Mouse (Mus musculus): ENCODE measurements at regions not wholly inside any gene's neighbourhood (a gene's known extent, or its start where the extent isn't known, plus 50 kb on each side); places are given as distances from the start of the nearest gene placed in this dataset.

DNA sequence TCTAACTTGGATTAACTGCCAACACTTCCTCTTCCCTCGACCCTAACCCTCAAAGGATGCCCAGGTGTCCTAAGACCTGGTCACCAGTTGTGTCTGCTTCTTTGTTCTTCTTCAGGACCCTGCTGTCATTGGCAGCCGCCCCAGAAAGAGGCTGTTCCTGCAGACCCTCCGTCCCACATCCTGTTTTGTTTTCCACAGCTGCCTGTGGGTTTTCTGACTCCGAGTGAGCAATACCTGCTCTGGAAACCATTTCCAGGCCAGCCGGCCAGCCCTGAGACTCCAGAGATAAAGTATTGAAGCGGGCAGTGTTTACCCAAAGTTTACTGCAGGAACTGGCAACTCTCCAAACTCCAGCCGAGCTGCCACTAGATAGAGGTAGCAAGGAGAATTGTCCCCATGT, 337.2 kb upstream of the Noct start:
- no peak for DNase-seq (ENCODE audit: low spot score in 2 of 2)

GRCm38 (mm10) chr3:50888571-50889210, 335.6 kb upstream of the Noct start:
- DNase-seq (ENCODE audit: low spot score in 2 of 2): no peak

DNA sequence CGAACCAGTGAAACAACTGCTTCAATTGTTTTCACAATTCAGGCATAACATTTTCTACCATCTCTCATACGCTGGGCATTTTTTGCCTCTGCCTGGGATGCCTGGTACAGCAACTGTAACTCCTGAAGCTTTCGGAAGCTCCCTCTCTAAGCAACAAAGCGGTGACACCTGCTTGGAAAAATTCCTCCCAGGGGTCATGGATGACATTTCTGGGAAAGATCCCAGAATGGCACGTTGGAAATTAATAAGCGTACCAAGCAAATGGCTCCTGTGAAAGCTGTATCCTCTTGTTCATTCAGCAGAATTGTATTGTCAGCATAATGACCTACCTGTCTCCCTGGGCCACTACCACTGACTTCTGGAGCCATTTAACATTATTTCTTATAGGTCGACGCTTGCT, 333.7 kb upstream of the Noct start:
- no peak for DNase-seq (ENCODE audit: low spot score in 2 of 2)

GRCm38 (mm10) chr3:50898179-50898578, 326.1 kb upstream of the Noct start:
- DNase-seq (ENCODE audit: low spot score in 2 of 2): no peak

DNA sequence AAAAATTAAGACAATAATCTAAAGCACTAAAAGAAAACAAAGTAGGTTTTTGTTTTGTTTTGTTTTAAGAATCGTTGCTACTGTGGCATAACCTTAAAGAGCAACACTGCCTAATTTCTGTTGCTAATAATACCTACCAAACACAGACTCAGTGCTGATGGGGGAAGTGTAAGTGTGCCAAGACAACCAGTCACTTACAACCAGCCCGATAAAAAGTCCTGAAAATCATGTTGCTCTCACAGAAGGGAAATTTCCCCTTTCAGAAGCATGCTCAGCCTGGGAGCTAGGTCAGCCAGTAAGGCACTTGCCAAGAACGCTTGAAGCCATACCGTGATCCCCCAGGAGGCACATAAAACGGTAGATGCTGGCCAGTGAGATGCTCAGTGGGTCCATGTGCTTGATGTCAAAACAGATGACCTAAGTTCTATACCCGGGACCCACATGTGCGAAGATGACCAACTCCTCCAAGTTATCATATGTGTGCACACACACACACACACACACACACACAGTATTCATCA, 324.4 kb upstream of the Noct start:
- no peak for DNase-seq (ENCODE audit: low spot score in 2 of 2)

DNA sequence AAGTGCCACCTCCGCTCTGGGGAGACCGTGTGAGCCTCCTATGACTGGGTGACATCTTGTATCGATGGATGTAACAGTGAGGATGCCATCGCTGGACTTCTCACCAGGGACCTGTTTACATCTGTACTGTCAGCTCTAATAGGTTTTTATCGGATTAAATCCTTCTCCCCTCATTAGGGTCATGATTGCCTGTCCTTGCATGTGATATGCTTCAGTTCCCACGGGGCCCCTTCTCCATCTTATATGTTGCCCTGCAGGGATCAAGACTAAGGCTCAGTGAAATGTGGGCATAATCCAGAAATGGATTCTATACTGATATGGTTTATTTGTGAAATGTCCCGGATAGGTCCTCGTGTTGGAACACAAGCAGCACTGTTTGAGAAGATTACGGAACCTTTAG, 323.7 kb upstream of the Noct start:
- no peak for DNase-seq (ENCODE audit: low spot score in 2 of 2)

- no peak for DNase-seq (ENCODE audit: low spot score in 2 of 2)
Measured at GRCm38 (mm10) chr3:50901321-50901720, 322.9 kb upstream of the Noct start.

DNA sequence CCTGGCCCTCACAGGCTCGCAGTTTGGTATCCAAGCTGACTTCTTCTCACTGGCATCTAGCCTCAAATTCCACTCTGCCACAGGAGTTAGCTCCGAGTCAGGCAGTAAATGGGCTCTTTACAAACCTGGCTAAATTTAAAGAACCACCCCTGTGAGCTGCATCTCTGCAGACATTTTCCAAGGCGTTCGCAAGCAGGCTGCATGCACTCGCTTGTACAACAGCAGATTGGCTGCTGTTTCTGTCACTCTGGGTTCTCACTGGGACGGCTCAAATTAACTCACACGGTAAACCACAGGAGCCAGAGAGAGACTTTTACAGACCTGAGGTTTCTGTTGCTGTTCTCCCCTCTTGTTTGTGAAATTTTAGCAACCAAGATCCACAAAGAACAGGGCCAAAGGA, 321.3 kb upstream of the Noct start:
- DNase-seq (ENCODE audit: low spot score in 2 of 2): no peak

DNA sequence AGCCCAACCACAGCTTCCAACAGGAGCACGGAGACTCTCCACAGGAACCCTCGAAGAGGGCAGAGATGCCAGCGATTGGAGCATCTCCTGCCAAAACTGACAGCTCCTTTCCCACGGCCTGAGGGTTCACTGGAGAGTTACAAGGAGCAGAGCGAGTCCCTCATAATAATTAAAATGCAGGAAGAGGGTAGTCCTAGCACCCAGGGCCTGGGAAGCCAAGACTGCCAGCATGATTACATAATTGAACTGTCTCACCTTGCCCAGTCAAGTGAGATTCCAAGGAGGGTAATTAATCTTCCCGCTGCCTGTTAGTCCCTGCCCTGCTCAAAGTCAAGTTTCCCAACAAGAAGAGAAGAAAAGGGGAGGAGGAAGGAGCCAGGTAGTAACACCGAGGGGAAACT, 319.5 kb upstream of the Noct start:
- no peak for DNase-seq (ENCODE audit: low spot score in 2 of 2)

DNA sequence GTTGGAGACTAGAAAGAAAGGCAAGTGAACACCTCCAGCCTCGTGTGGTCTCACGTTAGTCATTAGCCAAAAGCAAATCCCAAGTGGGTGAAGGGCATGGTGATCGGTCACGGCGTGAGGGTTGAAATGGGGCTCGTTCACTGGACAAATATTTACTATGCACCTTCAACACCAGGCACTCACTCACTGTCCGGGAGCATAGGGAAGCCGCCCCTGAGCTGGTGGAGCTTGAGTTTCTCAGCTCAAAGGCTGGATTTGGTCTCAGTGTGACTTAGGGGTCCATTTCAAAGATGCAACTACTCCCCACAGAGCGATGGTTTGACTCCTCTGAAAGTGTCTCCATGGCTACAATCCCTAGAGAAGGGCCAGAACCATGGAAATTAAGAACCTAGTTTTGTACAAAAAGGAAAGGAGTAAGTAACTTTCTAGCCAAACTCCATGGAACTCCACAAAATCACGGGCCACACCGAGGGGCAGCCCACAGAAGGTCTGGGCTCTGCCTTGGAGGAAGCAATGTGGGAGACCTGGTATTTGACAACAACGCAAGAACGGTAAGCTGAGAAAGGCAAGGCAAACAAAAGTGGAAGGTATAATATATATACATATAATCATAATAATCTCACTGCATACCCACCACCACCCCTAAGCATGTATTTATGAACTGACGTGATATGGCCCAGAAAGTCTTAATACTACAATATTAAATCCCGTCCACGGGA, 318.8 kb upstream of the Noct start:
- no peak for DNase-seq (ENCODE audit: low spot score in 2 of 2)

DNA sequence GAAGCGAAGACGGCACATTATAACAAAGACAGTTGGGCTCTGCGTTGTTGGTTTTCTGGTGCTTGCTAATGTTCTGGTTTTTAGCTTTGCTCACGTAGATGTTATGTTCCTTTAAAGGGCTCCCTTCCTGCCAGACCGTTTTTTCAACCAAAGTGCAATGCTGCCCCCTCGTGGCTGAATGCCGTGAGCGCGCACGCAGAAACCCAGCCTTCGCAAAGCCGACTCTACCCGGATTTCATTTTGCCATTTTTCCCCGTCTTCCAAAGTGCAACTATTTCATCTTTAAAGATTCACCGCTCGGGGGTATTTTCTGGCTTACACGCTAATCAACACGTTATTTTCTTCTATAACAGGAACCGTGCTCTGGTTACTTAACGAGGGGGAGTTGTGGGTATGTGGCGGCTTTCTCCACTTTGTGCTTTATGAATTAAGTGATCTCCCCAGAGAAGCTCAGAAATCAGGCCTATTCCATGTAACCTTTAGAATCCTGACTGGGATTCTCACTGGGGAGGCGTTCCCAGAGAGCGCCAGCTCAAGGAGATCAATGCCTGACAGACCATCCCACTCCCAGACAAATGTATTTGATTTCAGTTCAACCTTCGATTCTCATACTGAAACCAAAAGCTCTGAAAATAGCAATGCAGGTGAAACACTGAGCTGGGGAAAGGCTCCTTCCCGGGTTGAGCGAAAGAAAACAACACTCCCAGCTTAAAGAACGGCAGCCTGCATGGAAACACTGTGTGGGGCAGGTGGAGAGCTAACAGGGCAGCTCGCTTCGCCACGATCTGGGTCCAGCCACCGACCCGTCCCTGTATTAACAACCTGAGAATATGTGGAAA, 318.0 kb upstream of the Noct start:
- DNase-seq (ENCODE audit: low spot score in 2 of 2): peak; percentile 62 to 65

- DNase-seq (ENCODE audit: low spot score in 2 of 2): no peak
Measured at GRCm38 (mm10) chr3:50912980-50913518, 311.2 kb upstream of the Noct start.

- no peak for DNase-seq (ENCODE audit: low spot score in 2 of 2)
Measured at GRCm38 (mm10) chr3:50914866-50915365, 309.3 kb upstream of the Noct start.

GRCm38 (mm10) chr3:50916305-50916854, 307.9 kb upstream of the Noct start:
- no peak for DNase-seq (ENCODE audit: low spot score in 2 of 2)

DNA sequence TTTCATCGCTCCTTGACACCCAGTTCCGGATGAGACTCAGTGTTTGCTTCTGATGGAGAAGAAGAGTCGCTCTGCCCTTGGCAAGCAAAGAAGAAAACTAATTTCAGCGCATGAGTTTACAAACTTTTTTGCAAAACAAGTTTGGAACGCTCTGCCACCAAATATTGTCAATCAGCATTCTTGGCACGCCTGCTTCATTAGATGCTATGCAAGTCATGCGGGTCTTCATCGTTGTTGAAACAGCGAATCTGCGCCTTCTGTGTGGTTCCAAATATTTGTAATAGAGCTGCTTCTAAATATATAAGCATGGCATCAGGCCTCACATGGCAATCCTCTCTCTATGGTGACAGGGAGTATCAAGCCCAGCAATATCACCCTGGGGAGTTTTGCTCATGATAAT, 301.9 kb upstream of the Noct start:
- DNase-seq (ENCODE audit: low spot score in 2 of 2): no peak

- DNase-seq (ENCODE audit: low spot score in 2 of 2): no peak
Measured at GRCm38 (mm10) chr3:50922832-50923231, 301.4 kb upstream of the Noct start.

GRCm38 (mm10) chr3:50923327-50923726, 300.9 kb upstream of the Noct start:
- no peak for DNase-seq (ENCODE audit: low spot score in 2 of 2)

GRCm38 (mm10) chr3:50927318-50927717, 296.9 kb upstream of the Noct start:
- DNase-seq (ENCODE audit: low spot score in 2 of 2): no peak

- no peak for DNase-seq (ENCODE audit: low spot score in 2 of 2)
Measured at GRCm38 (mm10) chr3:50929013-50929412, 295.2 kb upstream of the Noct start.

GRCm38 (mm10) chr3:50932397-50933089, 291.7 kb upstream of the Noct start:
- DNase-seq (ENCODE audit: low spot score in 2 of 2): no peak

GRCm38 (mm10) chr3:50933090-50933443, 291.2 kb upstream of the Noct start:
- no peak for DNase-seq (ENCODE audit: low spot score in 2 of 2)
